Mouse (Mus musculus) C2C12 (cell line): ENCODE data around the gene Agap1. TPM values are rescaled to one million over a fixed set of nuclear protein-coding genes. Genes with fewer than 3 reads are reported as not detected.

Experiments
- H3K27me3 ChIP-seq: one replicate; pipeline ENCODE4 v1.6.1; 2011; ENCODE audit not compliant: control insufficient read depth, insufficient read depth, insufficient read length
- H3K36me3 ChIP-seq: one replicate; pipeline ENCODE4 v1.6.1; 2011; ENCODE audit not compliant: control insufficient read depth, insufficient read depth
- H3K4me3 ChIP-seq: one replicate; pipeline ENCODE4 v1.5.1; 2011; ENCODE audit warnings: mild to moderate bottlenecking, control low read depth; ENCODE audit not compliant: poor library complexity, insufficient read depth, severe bottlenecking
- H3K79me2 ChIP-seq: one replicate; pipeline ENCODE4 v1.6.1; 2011; ENCODE audit not compliant: control insufficient read depth, insufficient read depth
- H3K79me3 ChIP-seq: one replicate; pipeline ENCODE4 v1.6.1; 2011; ENCODE audit warnings: low read depth, control low read depth
- H3ac ChIP-seq: one replicate; pipeline ENCODE3; 2011; ENCODE audit warnings: low read depth; ENCODE audit not compliant: control insufficient read depth, insufficient read length
- CEBPB ChIP-seq: IDR thresholded peaks from one replicate; pipeline ENCODE4 v1.6.1; 2011; ENCODE audit warnings: low read depth, mild to moderate bottlenecking, control low read depth, moderate library complexity
- CTCF ChIP-seq: IDR thresholded peaks from one replicate; pipeline ENCODE4 v1.5.1; 2011; ENCODE audit not compliant: control insufficient read depth, insufficient read depth, insufficient read length
- FOSL1 ChIP-seq: IDR thresholded peaks from one replicate; pipeline ENCODE4 v1.8.0; 2011; ENCODE audit warnings: mild to moderate bottlenecking, low read length; ENCODE audit not compliant: poor library complexity, insufficient read depth, severe bottlenecking
- MAX ChIP-seq: IDR thresholded peaks from one replicate; pipeline ENCODE4 v1.6.1; 2011; ENCODE audit warnings: mild to moderate bottlenecking, control low read depth
- MYOD1 ChIP-seq: IDR thresholded peaks from one replicate; pipeline ENCODE4 v1.6.1; 2011; ENCODE audit warnings: low read depth; ENCODE audit not compliant: control insufficient read depth, insufficient read length
- MYOG ChIP-seq: IDR thresholded peaks from one replicate; pipeline ENCODE4 v1.6.1; 2011; ENCODE audit not compliant: control insufficient read depth, insufficient read length; ENCODE audit errors: extremely low read depth
- USF1 ChIP-seq: IDR thresholded peaks from one replicate; pipeline ENCODE4 v1.6.1; 2011; ENCODE audit warnings: low read depth, mild to moderate bottlenecking, control low read depth, moderate library complexity
- polyA plus RNA-seq: library from polyadenylated mRNA; unstranded; fragments of >200 nt; fragmentation: generic; extraction: Trizol; gene quantifications from one replicate; pipeline ENCODE4 v1.2.1, GENCODE M21; 2012; ENCODE audit warnings: missing spikeins

The Agap1 gene
- polyA plus RNA-seq, 1 experiment, result 14.0 TPM

DNA sequence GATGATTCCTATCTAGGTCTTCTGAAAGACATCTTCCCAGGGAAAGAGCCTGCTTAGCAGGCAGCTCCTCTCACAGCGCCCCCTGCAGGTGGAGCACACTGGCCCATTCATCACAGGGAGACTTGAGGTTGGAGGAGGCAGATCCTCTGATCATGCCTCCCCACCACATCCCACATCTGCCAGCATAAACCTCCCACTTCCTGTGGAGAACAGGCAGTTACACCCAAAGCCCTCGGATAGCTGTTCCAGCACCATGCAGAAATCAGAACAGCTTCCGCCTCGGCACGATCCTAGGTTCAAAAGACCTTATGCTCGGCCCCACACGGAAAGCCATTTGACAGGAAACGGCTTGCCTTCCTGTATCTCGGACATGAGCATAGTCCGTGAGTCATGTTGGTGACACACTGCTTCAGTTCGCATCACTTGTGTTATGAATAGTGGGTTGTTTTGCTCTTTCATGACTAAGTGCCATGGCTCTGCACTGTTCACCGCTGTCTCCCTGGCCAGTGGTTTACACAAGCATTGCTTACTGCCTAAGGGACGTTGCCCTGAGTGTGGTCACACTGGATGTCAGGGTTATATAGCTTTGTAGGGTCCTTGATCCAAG is 276.1 kb downstream of the Agap1 start:
- Histone ChIP-seq H3ac (no peak overlapping the region), H3K27me3 (no peaks in the 10 kb centered on the region), H3K79me3 (no peaks in the 10 kb centered on the region), H3K36me3 (peaks cover 19% of the 10 kb centered on the region), H3K79me2 (no peaks in the 10 kb centered on the region), H3K4me3 (no peak overlapping the region)
- TF ChIP-seq CTCF (peak; percentile 32), USF1 (no peak)

DNA sequence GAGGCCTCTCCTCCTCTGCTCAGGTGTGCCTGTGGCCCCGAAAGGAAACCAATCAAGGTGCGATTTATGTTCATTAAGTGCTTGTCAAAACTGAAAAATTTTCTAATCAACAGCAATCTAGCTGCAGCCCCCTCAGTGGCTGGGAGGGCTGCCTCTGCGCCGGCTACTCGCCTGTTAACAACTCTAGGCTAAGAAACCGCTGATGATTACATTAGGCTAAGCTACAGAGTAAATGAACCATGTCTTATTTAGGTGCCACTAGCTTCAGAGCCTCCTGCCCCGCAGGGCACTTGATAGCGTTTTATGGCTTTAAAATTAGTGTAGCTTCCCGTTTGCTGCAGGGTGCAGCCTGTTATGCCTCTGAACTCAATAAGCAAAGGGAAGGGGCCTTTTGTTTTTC is 279.8 kb downstream of the Agap1 start:
- Histone ChIP-seq H3K79me3 (no peaks in the 10 kb centered on the region), H3ac (no peak overlapping the region), H3K36me3 (no peaks in the 10 kb centered on the region), H3K27me3 (no peaks in the 10 kb centered on the region), H3K4me3 (no peak overlapping the region), H3K79me2 (no peaks in the 10 kb centered on the region)
- no peak for TF ChIP-seq USF1
- TF ChIP-seq CEBPB, result no peak
- no peak for TF ChIP-seq MAX
- no peak for TF ChIP-seq FOSL1
- TF ChIP-seq MYOG, result no peak
- no peak for TF ChIP-seq CTCF
- TF ChIP-seq MYOD1, result no peak

DNA sequence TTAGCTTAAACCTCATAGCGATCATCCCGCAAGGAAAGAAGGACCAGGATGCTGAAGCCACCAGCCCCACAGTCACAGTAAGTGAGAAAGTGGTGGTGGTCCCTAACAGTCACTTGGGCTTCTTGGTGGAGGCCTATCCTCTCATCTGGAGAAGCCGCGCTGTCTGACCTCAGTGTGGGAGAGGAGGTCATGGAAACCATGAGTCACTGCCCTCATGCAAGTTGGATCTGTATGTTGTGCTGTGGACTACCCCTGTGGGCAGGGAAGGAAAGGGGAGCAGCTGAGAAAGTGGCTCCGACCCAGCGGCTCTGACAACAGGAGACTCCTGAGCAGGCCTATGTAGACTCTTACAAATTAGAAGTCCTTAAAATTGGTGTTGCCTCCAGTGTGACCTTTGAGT is 280.5 kb downstream of the Agap1 start:
- Histone ChIP-seq H3ac (no peak overlapping the region), H3K36me3 (no peaks in the 10 kb centered on the region), H3K27me3 (no peaks in the 10 kb centered on the region), H3K79me2 (no peaks in the 10 kb centered on the region), H3K4me3 (no peak overlapping the region), H3K79me3 (no peaks in the 10 kb centered on the region)
- TF ChIP-seq MYOD1 (no peak), USF1 (no peak), CEBPB (no peak), FOSL1 (no peak), CTCF (no peak), MAX (no peak), MYOG (no peak)

DNA sequence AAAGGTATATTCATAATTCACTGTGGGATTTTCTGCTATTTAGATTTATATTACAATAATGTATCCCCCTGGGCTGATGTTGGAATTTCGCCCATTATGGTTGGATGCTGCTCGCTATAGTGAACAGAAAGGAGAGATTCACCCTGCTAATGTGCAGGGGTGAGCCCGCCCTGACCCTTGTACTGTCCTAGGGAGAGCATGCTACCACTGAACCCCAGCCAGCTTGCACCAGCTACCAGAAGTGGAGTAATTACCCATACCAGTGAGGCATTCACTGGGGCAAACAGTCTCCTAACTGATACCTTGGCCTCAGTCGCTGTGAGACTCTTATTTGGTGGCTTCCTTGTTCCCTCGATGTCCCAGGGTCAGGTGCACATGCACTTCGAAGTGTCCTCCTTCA is 281.4 kb downstream of the Agap1 start:
- H3K4me3 ChIP-seq, result no peak overlapping the region
- no peak overlapping the region for H3ac ChIP-seq
- no peaks in the 10 kb centered on the region for H3K36me3 ChIP-seq
- H3K79me3 ChIP-seq, result no peaks in the 10 kb centered on the region
- no peaks in the 10 kb centered on the region for H3K79me2 ChIP-seq
- TF ChIP-seq FOSL1 (no peak), MYOD1 (no peak)
- no peaks in the 10 kb centered on the region for H3K27me3 ChIP-seq

DNA sequence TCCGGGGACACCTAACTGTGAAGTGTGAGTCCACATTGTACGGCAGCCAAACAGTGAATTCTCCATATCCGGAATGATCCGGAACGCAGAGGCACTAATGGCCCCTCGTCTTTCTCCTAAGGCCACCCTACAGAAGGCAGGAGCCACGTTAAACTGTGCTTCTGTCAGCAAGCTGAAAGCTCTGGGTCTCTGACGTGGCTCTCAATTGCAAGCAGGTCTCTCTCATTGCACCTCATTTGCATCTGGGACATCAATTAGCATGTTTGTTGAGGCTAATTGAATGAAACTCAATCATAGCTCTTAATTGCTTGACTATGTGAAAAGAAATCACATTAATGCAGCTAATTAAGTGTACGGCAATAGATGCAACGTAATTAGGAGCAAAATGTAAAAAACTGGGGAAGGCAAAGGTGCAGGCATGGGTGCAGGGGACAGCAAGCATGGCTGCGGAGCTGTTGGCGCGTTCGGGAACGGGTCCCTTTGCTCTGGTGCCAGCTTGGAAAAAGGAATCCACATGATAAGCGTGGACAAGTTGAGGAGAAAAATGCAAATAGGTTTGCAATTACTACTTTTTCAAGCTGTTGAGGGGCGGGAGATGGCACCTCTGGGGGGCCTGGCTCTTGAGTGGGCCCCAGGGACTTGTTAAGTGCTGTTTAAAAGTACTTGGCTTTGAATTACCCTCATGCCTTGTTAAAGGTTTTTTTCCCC is 284.6 kb downstream of the Agap1 start:
- no peaks in the 10 kb centered on the region for H3K36me3 ChIP-seq
- no peak for TF ChIP-seq CEBPB
- no peak for TF ChIP-seq MYOG
- no peak for TF ChIP-seq FOSL1
- TF ChIP-seq MAX, result no peak
- TF ChIP-seq USF1, result no peak
- TF ChIP-seq CTCF, result no peak
- TF ChIP-seq MYOD1, result no peak
- no peak overlapping the region for H3K4me3 ChIP-seq
- H3ac ChIP-seq, result no peak overlapping the region
- no peaks in the 10 kb centered on the region for H3K27me3 ChIP-seq
- no peaks in the 10 kb centered on the region for H3K79me3 ChIP-seq
- no peaks in the 10 kb centered on the region for H3K79me2 ChIP-seq

DNA sequence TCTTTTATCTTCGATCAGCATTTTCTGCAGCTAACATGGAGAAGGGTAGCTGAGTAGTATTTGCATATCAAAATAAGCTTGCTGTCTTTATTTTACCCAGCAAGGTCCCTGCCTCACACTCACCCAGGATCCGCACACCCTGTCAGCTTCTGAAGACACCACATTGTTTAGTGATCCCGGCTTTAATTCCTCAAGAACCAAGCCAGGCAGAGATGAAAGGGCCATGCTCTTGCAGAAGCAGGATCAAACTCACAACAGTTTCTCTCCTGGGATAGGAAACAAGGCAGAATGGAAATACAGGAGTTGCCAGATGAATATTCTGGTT is 285.1 kb downstream of the Agap1 start:
- H3K79me3 ChIP-seq, result no peaks in the 10 kb centered on the region
- no peak overlapping the region for H3K4me3 ChIP-seq
- no peak overlapping the region for H3ac ChIP-seq
- no peaks in the 10 kb centered on the region for H3K79me2 ChIP-seq
- TF ChIP-seq CTCF, result no peak
- TF ChIP-seq CEBPB, result no peak
- no peak for TF ChIP-seq MAX
- TF ChIP-seq MYOG, result no peak
- no peak for TF ChIP-seq USF1
- TF ChIP-seq MYOD1, result no peak
- TF ChIP-seq FOSL1, result no peak
- H3K36me3 ChIP-seq, result peaks cover 1% of the 10 kb centered on the region
- H3K27me3 ChIP-seq, result no peaks in the 10 kb centered on the region
